Mouse (Mus musculus) layer of hippocampus, adult 11-12 months (tissue): ENCODE measurements around the gene Tspear.
"Not testable (repeated sequence)": the region's sequence is repeated elsewhere in the genome, so short reads cannot be mapped to it uniquely, and the experiment has no call there.

Experiments used
- DNase-seq: peaks from one replicate; pipeline ENCODE4 v3.0.0; 2022; ENCODE audit warnings: low spot score

Gene Tspear

GRCm38 (mm10) chr10:77685895-77686664 is at the start of gene Tspear:
TSS of gene Tspear (plus strand) at chr10:77686569.
- DNase-seq = no peak

- DNase-seq = no peak
These were observed 47.4 kb upstream of the Tspear start for GRCm38 (mm10) chr10:77638956-77639355.

GRCm38 (mm10) chr10:77643160-77643559 is 43.2 kb upstream of the Tspear start:
- DNase-seq = no peak

GRCm38 (mm10) chr10:77645571-77645970 is 40.8 kb upstream of the Tspear start:
- DNase-seq = no peak

- DNase-seq = no peak
These were observed 38.9 kb upstream of the Tspear start for GRCm38 (mm10) chr10:77647461-77647860.

GRCm38 (mm10) chr10:77647901-77648300 is 38.5 kb upstream of the Tspear start:
- no peak for DNase-seq

GRCm38 (mm10) chr10:77652046-77652445 is 34.3 kb upstream of the Tspear start:
- no peak for DNase-seq

GRCm38 (mm10) chr10:77658286-77658994 is 27.9 kb upstream of the Tspear start:
- no peak for DNase-seq

GRCm38 (mm10) chr10:77663949-77664665 is 22.3 kb upstream of the Tspear start:
- no peak for DNase-seq

- no peak for DNase-seq
These were observed 20.0 kb upstream of the Tspear start for GRCm38 (mm10) chr10:77666342-77666741.

- DNase-seq = no peak
These were observed 19.0 kb upstream of the Tspear start for GRCm38 (mm10) chr10:77667402-77667801.

GRCm38 (mm10) chr10:77670710-77671109 is 15.7 kb upstream of the Tspear start:
- DNase-seq = no peak

- no peak for DNase-seq
These were observed 14.8 kb upstream of the Tspear start for GRCm38 (mm10) chr10:77671519-77671918.

GRCm38 (mm10) chr10:77673765-77674164 is 12.6 kb upstream of the Tspear start:
- DNase-seq = no peak

GRCm38 (mm10) chr10:77677562-77677961 is 8.8 kb upstream of the Tspear start:
- DNase-seq = no peak

GRCm38 (mm10) chr10:77682994-77683393 is 3.4 kb upstream of the Tspear start:
- no peak for DNase-seq

- no peak for DNase-seq
These were observed 2.2 kb upstream of the Tspear start for GRCm38 (mm10) chr10:77684181-77684580.

- no peak for DNase-seq
These were observed 652 bp downstream of the Tspear start for GRCm38 (mm10) chr10:77687021-77687420.

GRCm38 (mm10) chr10:77690356-77690807 is 4.0 kb downstream of the Tspear start, which contains the start of gene Gm19402:
TSS of gene Gm19402 (minus strand) at chr10:77690757.
- DNase-seq = not testable (repeated sequence)

- DNase-seq = no peak
These were observed 10.8 kb downstream of the Tspear start, which contains the start of gene Gm9508 for GRCm38 (mm10) chr10:77697133-77697532. TSS of gene Gm9508 (minus strand) at chr10:77697233.

- no peak for DNase-seq
These were observed 20.0 kb downstream of the Tspear start, which contains the start of gene Gm10272 for GRCm38 (mm10) chr10:77706326-77706725. TSS of gene Gm10272 (plus strand) at chr10:77706626.

GRCm38 (mm10) chr10:77709831-77710230 is 23.5 kb downstream of the Tspear start:
- DNase-seq = no peak
